9 mouse cellular contexts compared by ENCODE assay signal in genomic region chr7:99648623-99649022, GRCm38 (mm10). TPM values are rescaled to one million over a fixed set of nuclear protein-coding genes. Genes with fewer than 3 reads are reported as not detected.
DNase-seq lines count a peak whose midpoint lies in the region; ATAC-seq and TF ChIP-seq lines count a peak whose summit lies in the region.
"Had no signal": no experiment of that assay in that cellular context is flagged by ENCODE, and none has a peak within 500 bp of the region (broad histone marks: within the 10 kb centered on the region; RNA-seq: fewer than 3 reads in every experiment).

No protein-coding gene starts in this region.

- no peaks in the 10 kb centered on the region for H3K36me3 ChIP-seq in kidney, postnatal 0 days (ENCODE audit: insufficient read depth, low read length)
- no peaks in the 10 kb centered on the region for H3K36me3 ChIP-seq in kidney, embryonic 15.5 days
- H3K36me3 ChIP-seq in embryonic facial prominence, embryonic 10.5 days (replicated peaks): no peaks in the 10 kb centered on the region
- no peaks in the 10 kb centered on the region for H3K36me3 ChIP-seq in limb, embryonic 10.5 days
- H3K36me3 ChIP-seq in stomach, postnatal 0 days (ENCODE audit: control insufficient read depth, insufficient read depth, low read length): no peaks in the 10 kb centered on the region
- H3K36me3 ChIP-seq in forebrain, embryonic 13.5 days (ENCODE audit: poor library complexity, severe bottlenecking): no peaks in the 10 kb centered on the region

- no peaks in the 10 kb centered on the region for H3K4me1 ChIP-seq in kidney, postnatal 0 days (replicated peaks; ENCODE audit: insufficient read depth, low read length)
- no peaks in the 10 kb centered on the region for H3K4me1 ChIP-seq in kidney, embryonic 15.5 days
- no peaks in the 10 kb centered on the region for H3K4me1 ChIP-seq in embryonic facial prominence, embryonic 10.5 days
- H3K4me1 ChIP-seq in limb, embryonic 10.5 days: no peaks in the 10 kb centered on the region
- no peaks in the 10 kb centered on the region for H3K4me1 ChIP-seq in stomach, postnatal 0 days (replicated peaks; ENCODE audit: control insufficient read depth, insufficient read depth)
- peaks cover 8% of the 10 kb centered on the region; the same call in 1 of the 2 replicates for H3K4me1 ChIP-seq in forebrain, embryonic 13.5 days

- H3K27ac ChIP-seq in kidney, postnatal 0 days: no peak overlapping the region
- H3K27ac ChIP-seq in kidney, embryonic 15.5 days: no peak overlapping the region
- H3K27ac ChIP-seq in embryonic facial prominence, embryonic 10.5 days (replicated peaks): no peak overlapping the region
- H3K27ac ChIP-seq in limb, embryonic 10.5 days: no peak overlapping the region
- no peak overlapping the region for H3K27ac ChIP-seq in stomach, postnatal 0 days (replicated peaks)
- H3K27ac ChIP-seq in forebrain, embryonic 13.5 days: no peak overlapping the region

- peak; percentile 89 for DNase-seq in kidney, postnatal 0 days (ENCODE audit: low spot score)
- peak; percentile 77 for DNase-seq in adrenal gland, adult 2 months
- DNase-seq in embryonic facial prominence, embryonic 10.5 days (ENCODE audit: low spot score): peak; percentile 77
- DNase-seq in limb, embryonic 10.5 days (ENCODE audit: low spot score): peak; percentile 77
- peak; percentile 70 for DNase-seq in stomach, postnatal 0 days (ENCODE audit: low spot score)
- no peak for DNase-seq in left cerebral cortex, adult 9 months (ENCODE audit: low spot score in 2 of 2)

- no peak for ATAC-seq in kidney, postnatal 0 days (replicated peaks; ENCODE audit: low FRiP score, low read depth)
- ATAC-seq in kidney, embryonic 15.5 days (replicated peaks; ENCODE audit: low FRiP score): no peak
- ATAC-seq in stomach, postnatal 0 days (ENCODE audit: low FRiP score, low TSS enrichment): 0 out of 2 replicates have a peak, but pooled peaks have one; percentile 49
- no peak for ATAC-seq in forebrain, embryonic 13.5 days

- H3K4me3 ChIP-seq in kidney, postnatal 0 days (replicated peaks; ENCODE audit: low read depth, low read length): no peak overlapping the region
- H3K4me3 ChIP-seq in kidney, embryonic 15.5 days (replicated peaks): no peak overlapping the region
- H3K4me3 ChIP-seq in embryonic facial prominence, embryonic 10.5 days: no peak overlapping the region
- no peak overlapping the region for H3K4me3 ChIP-seq in limb, embryonic 10.5 days
- H3K4me3 ChIP-seq in stomach, postnatal 0 days (ENCODE audit: low read depth, low read length): no peak overlapping the region
- H3K4me3 ChIP-seq in forebrain, embryonic 13.5 days: no peak overlapping the region

- 3% methylated on average over 6 of the region's 6 CpGs for WGBS in kidney, postnatal 0 days
- 3% methylated on average over 6 of the region's 6 CpGs for WGBS in kidney, embryonic 15.5 days
- WGBS in embryonic facial prominence, embryonic 10.5 days: 6% methylated on average over 6 of the region's 6 CpGs
- WGBS in limb, embryonic 10.5 days: 3% methylated on average over 6 of the region's 6 CpGs
- WGBS in stomach, postnatal 0 days: 4% methylated on average over 6 of the region's 6 CpGs
- WGBS in forebrain, embryonic 13.5 days: 5% methylated on average over 6 of the region's 6 CpGs

- TF ChIP-seq CTCF in kidney, postnatal 0 days (IDR thresholded peaks at IDR 0.05; ENCODE audit: low read depth): peak; percentile 30
- TF ChIP-seq CTCF in stomach, postnatal 0 days (IDR thresholded peaks at IDR 0.05; ENCODE audit: low read depth): peak; percentile 35

- H3K27me3 ChIP-seq in kidney, postnatal 0 days (ENCODE audit: insufficient read depth, low read length): no peaks in the 10 kb centered on the region
- no peaks in the 10 kb centered on the region for H3K27me3 ChIP-seq in kidney, embryonic 15.5 days
- no peaks in the 10 kb centered on the region for H3K27me3 ChIP-seq in embryonic facial prominence, embryonic 10.5 days (replicated peaks; ENCODE audit: low read depth, poor library complexity, severe bottlenecking)
- no peaks in the 10 kb centered on the region for H3K27me3 ChIP-seq in limb, embryonic 10.5 days (ENCODE audit: low read depth, poor library complexity, severe bottlenecking)
- no peaks in the 10 kb centered on the region for H3K27me3 ChIP-seq in stomach, postnatal 0 days (ENCODE audit: control insufficient read depth, insufficient read depth, low read length)
- 0 out of 2 replicates have a peak, but pooled peaks cover 7% of the 10 kb centered on the region for H3K27me3 ChIP-seq in forebrain, embryonic 13.5 days

- H3K9ac ChIP-seq in kidney, postnatal 0 days (ENCODE audit: low read depth, low read length): no peak overlapping the region
- H3K9ac ChIP-seq in kidney, embryonic 15.5 days: no peak overlapping the region
- H3K9ac ChIP-seq in stomach, postnatal 0 days (ENCODE audit: low read length): no peak overlapping the region
- H3K9ac ChIP-seq in forebrain, embryonic 13.5 days: no peak overlapping the region

- H3K9me3 ChIP-seq in kidney, postnatal 0 days (replicated peaks; ENCODE audit: low read length): no peaks in the 10 kb centered on the region
- H3K9me3 ChIP-seq in kidney, embryonic 15.5 days (replicated peaks): no peaks in the 10 kb centered on the region
- H3K9me3 ChIP-seq in embryonic facial prominence, embryonic 10.5 days: no peaks in the 10 kb centered on the region
- no peaks in the 10 kb centered on the region for H3K9me3 ChIP-seq in limb, embryonic 10.5 days (replicated peaks)
- no peaks in the 10 kb centered on the region for H3K9me3 ChIP-seq in stomach, postnatal 0 days (ENCODE audit: control insufficient read depth, low read length)
- H3K9me3 ChIP-seq in forebrain, embryonic 13.5 days (replicated peaks): no peaks in the 10 kb centered on the region

- H3K4me2 ChIP-seq in kidney, postnatal 0 days (ENCODE audit: low read length): no peak overlapping the region
- no peak overlapping the region for H3K4me2 ChIP-seq in kidney, embryonic 15.5 days
- no peak overlapping the region for H3K4me2 ChIP-seq in stomach, postnatal 0 days (replicated peaks; ENCODE audit: low read depth)
- H3K4me2 ChIP-seq in forebrain, embryonic 13.5 days: no peak overlapping the region

- TF ChIP-seq EP300 in stomach, postnatal 0 days (optimal IDR thresholded peaks at IDR 0.05): no peak

RNA-seq across cellular contexts. Expression of gene Tpbgl, which starts 21.7 kb away (rescaled TPM):
- polyA plus RNA-seq in kidney, postnatal 0 days (2015; fragmentation: Nextera tagmentation; extraction: Ambion mirVana): 0.51 and 0.63 TPM in 2 replicates
- 0.84 and 1.1 TPM in 2 replicates for polyA plus RNA-seq in kidney, embryonic 15.5 days (2015; fragmentation: Nextera tagmentation; extraction: Ambion mirVana)
- 10 to 100 TPM; 21.6 to 25.3 TPM for total RNA-seq in adrenal gland, adult 2 months (2021)
- polyA plus RNA-seq in adrenal gland, adult 2 months (2012; rRNA removed): 71.2 and 81.0 TPM in 2 replicates
- 0.55 and 0.60 TPM in 2 replicates for polyA plus RNA-seq in embryonic facial prominence, embryonic 10.5 days (2016; fragmentation: Nextera tagmentation; extraction: Ambion mirVana)
- 0.05 TPM in 1 of 2 replicates, not detected in the other for polyA plus RNA-seq in limb, embryonic 10.5 days (2016; fragmentation: Nextera tagmentation; extraction: Ambion mirVana)
- 1.5 and 1.7 TPM in 2 replicates for polyA plus RNA-seq in stomach, postnatal 0 days (2015; fragmentation: Nextera tagmentation; extraction: Ambion mirVana)
- polyA plus RNA-seq in forebrain, embryonic 13.5 days (2015; fragmentation: Nextera tagmentation; extraction: Ambion mirVana): 0.22 and 0.29 TPM in 2 replicates
- total RNA-seq: neutrophil, adult 5-6 weeks had no signal

Comparison
In these comparisons a context has a peak if more than half of its experiments do, and no peak if none do; other contexts are left out.
1. DNase-seq: peak in kidney, postnatal 0 days (single experiment), adrenal gland, adult 2 months (single experiment), embryonic facial prominence, embryonic 10.5 days (single experiment), limb, embryonic 10.5 days (single experiment) and stomach, postnatal 0 days (single experiment); none in left cerebral cortex, adult 9 months (0 of 2).
2. RNA of gene Tpbgl, which starts 21.7 kb away (polyA plus RNA-seq): 71.2 to 81.0 TPM in adrenal gland, adult 2 months; 1.5 to 1.7 TPM in stomach, postnatal 0 days, 0.84 to 1.1 TPM in kidney, embryonic 15.5 days, 0.51 to 0.63 TPM in kidney, postnatal 0 days, 0.55 to 0.60 TPM in embryonic facial prominence, embryonic 10.5 days, 0.22 to 0.29 TPM in forebrain, embryonic 13.5 days and 0.05 TPM in limb, embryonic 10.5 days; every median in the first group is over 10 times any median in the second.